Mouse (Mus musculus): ENCODE data around the gene Kansl1.

The Kansl1 gene

GRCm38 (mm10) chr11:104379635-104380034 is 89.0 kb downstream of the Kansl1 start:
- intact Hi-C loops (cut with DNase I) = loop anchor here (5.0 kb wide), 1 partner anchor 63 kb away; no protein-coding TSS in a partner anchor

GRCm38 (mm10) chr11:104376291-104376690 is 92.4 kb downstream of the Kansl1 start:
- intact Hi-C loops (cut with DNase I) = no loop called here

GRCm38 (mm10) chr11:104367486-104368190 is 101.0 kb downstream of the Kansl1 start:
- intact Hi-C loops (cut with DNase I) = no loop called here

- intact Hi-C loops (cut with DNase I) = no loop called here
These were observed 104.6 kb downstream of the Kansl1 start for GRCm38 (mm10) chr11:104363823-104364600.

GRCm38 (mm10) chr11:104362704-104363103 is 106.0 kb downstream of the Kansl1 start:
- intact Hi-C loops (cut with DNase I) = no loop called here

- intact Hi-C loops (cut with DNase I) = no loop called here
These were observed 106.9 kb downstream of the Kansl1 start for GRCm38 (mm10) chr11:104361790-104362189.

- intact Hi-C loops (cut with DNase I) = loop anchor here (5.0 to 10.0 kb wide), 2 partner anchors 98 to 115 kb away; no protein-coding TSS in a partner anchor
These were observed 121.7 kb downstream of the Kansl1 start for GRCm38 (mm10) chr11:104346931-104347330.

- intact Hi-C loops (cut with DNase I) = no loop called here
These were observed 133.7 kb downstream of the Kansl1 start for GRCm38 (mm10) chr11:104334946-104335345.

GRCm38 (mm10) chr11:104334115-104334514 is 134.5 kb downstream of the Kansl1 start:
- intact Hi-C loops (cut with DNase I) = no loop called here

GRCm38 (mm10) chr11:104332105-104332504 is 136.6 kb downstream of the Kansl1 start:
- intact Hi-C loops (cut with DNase I) = no loop called here

- intact Hi-C loops (cut with DNase I) = no loop called here
These were observed 137.5 kb downstream of the Kansl1 start for GRCm38 (mm10) chr11:104331208-104331607.

GRCm38 (mm10) chr11:104330151-104330550 is 138.5 kb downstream of the Kansl1 start:
- intact Hi-C loops (cut with DNase I) = no loop called here

- intact Hi-C loops (cut with DNase I) = no loop called here
These were observed 139.3 kb downstream of the Kansl1 start for GRCm38 (mm10) chr11:104329185-104329926.

GRCm38 (mm10) chr11:104327946-104328345 is 140.7 kb downstream of the Kansl1 start:
- intact Hi-C loops (cut with DNase I) = no loop called here

GRCm38 (mm10) chr11:104327462-104327861 is 141.2 kb downstream of the Kansl1 start:
- intact Hi-C loops (cut with DNase I) = no loop called here

GRCm38 (mm10) chr11:104322142-104322541 is 146.5 kb downstream of the Kansl1 start:
- intact Hi-C loops (cut with DNase I) = no loop called here

- intact Hi-C loops (cut with DNase I) = no loop called here
These were observed 148.2 kb downstream of the Kansl1 start for GRCm38 (mm10) chr11:104320511-104320910.

- intact Hi-C loops (cut with DNase I) = loop anchor here (5.0 kb wide), 1 partner anchor 143 kb away; no protein-coding TSS in a partner anchor
These were observed 149.5 kb downstream of the Kansl1 start for GRCm38 (mm10) chr11:104318940-104319781.

- intact Hi-C loops (cut with DNase I) = loop anchor here (5.0 kb wide), 1 partner anchor 145 kb away; no protein-coding TSS in a partner anchor
These were observed 151.0 kb downstream of the Kansl1 start for GRCm38 (mm10) chr11:104317631-104318030.

- intact Hi-C loops (cut with DNase I) = loop anchor here (5.0 kb wide), 1 partner anchor 145 kb away; no protein-coding TSS in a partner anchor
These were observed 151.8 kb downstream of the Kansl1 start for GRCm38 (mm10) chr11:104316685-104317400.
